Mouse (Mus musculus) layer of hippocampus, adult 2 months (tissue): ENCODE measurements around the gene Ect2. TPM values are rescaled to one million over a fixed set of nuclear protein-coding genes. Genes with fewer than 3 reads are reported as not detected.
A peak's percentile ranks its signal among the peaks of the same experiment; 100 is the strongest.

Source experiments
- DNase-seq, 2 experiments: peaks; one replicate each; pipeline ENCODE4 v3.0.0; 2022; ENCODE audit warnings: low spot score in 2 of 2
- H3K27ac ChIP-seq: fragments of 200-600 bp; 2 replicates; pipeline ENCODE4 v1.8.1; 2022
- H3K4me3 ChIP-seq: fragments of 200-600 bp; 2 replicates; pipeline ENCODE4 v1.8.1; 2022; ENCODE audit warnings: mild to moderate bottlenecking
- CTCF ChIP-seq: fragments of 200-600 bp; conservative IDR thresholded peaks from 2 replicates; pipeline ENCODE4 v1.8.1; 2022; ENCODE audit warnings: antibody characterized with exemption, mild to moderate bottlenecking, moderate library complexity
- total RNA-seq, 2 experiments: library from RNA; stranded (reverse); gene quantifications; 2 replicates each; pipeline ENCODE4 v1.2.3; 2021

Ect2 gene
- total RNA-seq, 2 experiments from 2014 or later, result 1.7 to 1.9 TPM

- Histone ChIP-seq H3K27ac (peak overlapping the region; percentile 79), H3K4me3 (peak overlapping the region; percentile 74)
- DNase-seq, result no peak
- no peak for TF ChIP-seq CTCF
Measured at GRCm38 (mm10) chr3:27154280-27154679, 602 bp upstream of the Ect2 start.

- Histone ChIP-seq H3K27ac (no peak overlapping the region), H3K4me3 (peak overlapping the region; percentile 74)
- TF ChIP-seq CTCF, result no peak
- DNase-seq, result no peak
Measured at GRCm38 (mm10) chr3:27153191-27153671, 447 bp downstream of the Ect2 start.

- TF ChIP-seq CTCF, result no peak
- Histone ChIP-seq H3K27ac (no peak overlapping the region), H3K4me3 (no peak overlapping the region)
- no peak for DNase-seq
Measured at GRCm38 (mm10) chr3:27145733-27146132, 7.9 kb downstream of the Ect2 start.

GRCm38 (mm10) chr3:27143570-27143969 lies 10.1 kb downstream of the Ect2 start:
- DNase-seq, result no peak
- Histone ChIP-seq H3K4me3 (no peak overlapping the region), H3K27ac (no peak overlapping the region)
- TF ChIP-seq CTCF, result no peak

GRCm38 (mm10) chr3:27140101-27140500 lies 13.6 kb downstream of the Ect2 start:
- Histone ChIP-seq H3K27ac (no peak overlapping the region), H3K4me3 (no peak overlapping the region)
- TF ChIP-seq CTCF, result no peak
- no peak for DNase-seq

GRCm38 (mm10) chr3:27121864-27122450 lies 31.7 kb downstream of the Ect2 start:
- H3K4me3 ChIP-seq, result no peak overlapping the region
- DNase-seq, result no peak
- no peak overlapping the region for H3K27ac ChIP-seq
- no peak for TF ChIP-seq CTCF

GRCm38 (mm10) chr3:27120932-27121331 lies 32.7 kb downstream of the Ect2 start:
- DNase-seq, result no peak
- H3K4me3 ChIP-seq, result no peak overlapping the region
- no peak overlapping the region for H3K27ac ChIP-seq
- TF ChIP-seq CTCF, result no peak

GRCm38 (mm10) chr3:27118227-27118626 lies 35.5 kb downstream of the Ect2 start:
- TF ChIP-seq CTCF, result peak; percentile 57
- Histone ChIP-seq H3K27ac (no peak overlapping the region), H3K4me3 (no peak overlapping the region)
- no peak for DNase-seq

GRCm38 (mm10) chr3:27110860-27111259 lies 42.8 kb downstream of the Ect2 start:
- H3K4me3 ChIP-seq, result no peak overlapping the region
- H3K27ac ChIP-seq, result no peak overlapping the region
- peak; percentile 81 for TF ChIP-seq CTCF
- no peak for DNase-seq

GRCm38 (mm10) chr3:27109109-27109508 lies 44.6 kb downstream of the Ect2 start:
- Histone ChIP-seq H3K27ac (no peak overlapping the region), H3K4me3 (no peak overlapping the region)
- no peak for TF ChIP-seq CTCF
- DNase-seq, result peak in 1 of 2 experiments; percentile 6

- TF ChIP-seq CTCF, result peak; percentile 57
- H3K4me3 ChIP-seq, result no peak overlapping the region
- no peak for DNase-seq
- H3K27ac ChIP-seq, result no peak overlapping the region
Measured at GRCm38 (mm10) chr3:27107142-27107541, 46.5 kb downstream of the Ect2 start.

GRCm38 (mm10) chr3:27102965-27103364 lies 50.7 kb downstream of the Ect2 start:
- no peak for DNase-seq

GRCm38 (mm10) chr3:27098633-27099032 lies 55.0 kb downstream of the Ect2 start:
- Histone ChIP-seq H3K27ac (no peak overlapping the region), H3K4me3 (no peak overlapping the region)
- no peak for TF ChIP-seq CTCF
- DNase-seq, result no peak

More at GRCm38 (mm10) chr3:27102965-27103364, 50.7 kb downstream of the Ect2 start:
- TF ChIP-seq CTCF, result no peak
- Histone ChIP-seq H3K4me3 (no peak overlapping the region), H3K27ac (no peak overlapping the region)

- H3K27ac ChIP-seq, result no peak overlapping the region
- TF ChIP-seq CTCF, result no peak
- no peak for DNase-seq
- no peak overlapping the region for H3K4me3 ChIP-seq
Measured at GRCm38 (mm10) chr3:27086221-27086620, 67.5 kb downstream of the Ect2 start.
